Mouse (Mus musculus): ENCODE measurements around the gene Plxnc1. TPM values are rescaled to one million over a fixed set of nuclear protein-coding genes. Genes with fewer than 3 reads are reported as not detected.

Plxnc1 gene
- total RNA-seq, 4 experiments from 2014 or later = 0.17 to 0.68 (median 0.43) TPM

- DNase-seq (ENCODE audit: low spot score in 2 of 2) = no peak
Observed at GRCm38 (mm10) chr10:94771496-94771895, 173.1 kb downstream of the Plxnc1 start.

- DNase-seq (ENCODE audit: low spot score in 2 of 2) = peak; percentile 66 to 68
Observed at GRCm38 (mm10) chr10:94747011-94747410, 197.6 kb downstream of the Plxnc1 start.

GRCm38 (mm10) chr10:94741459-94741858, 203.2 kb downstream of the Plxnc1 start:
- no peak for DNase-seq (ENCODE audit: low spot score in 2 of 2)

All from gastrocnemius, adult 8-10 months (tissue).